Mouse (Mus musculus) limb, embryonic 13.5 days (tissue): ENCODE data around the gene Tril. TPM values are rescaled to one million over a fixed set of nuclear protein-coding genes. Genes with fewer than 3 reads are reported as not detected.

Experiments
- ATAC-seq: fragments of 200-750 bp; cut with Nextera tagmentation; 2 replicates; pipeline ENCODE4 v1.8.0; 2017; ENCODE audit warnings: low read depth, moderate number of reproducible peaks, moderate TSS enrichment; ENCODE audit not compliant: low FRiP score
- H3K27ac ChIP-seq: fragments of 300-500 bp; sonication (generic); 2 replicates; pipeline ENCODE4 v1.5.1; 2015; ENCODE audit warnings: inconsistent platforms, mild to moderate bottlenecking, moderate library complexity
- H3K27me3 ChIP-seq: fragments of 300-500 bp; sonication (generic); 2 replicates; pipeline ENCODE4 v1.6.1; 2015; ENCODE audit warnings: mild to moderate bottlenecking, inconsistent platforms
- H3K36me3 ChIP-seq: fragments of 300-500 bp; sonication (generic); 2 replicates; pipeline ENCODE4 v1.6.1; 2015; ENCODE audit warnings: inconsistent platforms, mild to moderate bottlenecking, moderate library complexity
- H3K4me1 ChIP-seq: fragments of 300-500 bp; sonication (generic); 2 replicates; pipeline ENCODE4 v1.6.1; 2015; ENCODE audit warnings: inconsistent platforms
- H3K4me2 ChIP-seq: fragments of 300-500 bp; sonication (generic); replicated peaks from 2 replicates; pipeline ENCODE4 v1.6.1; 2015; ENCODE audit warnings: inconsistent platforms, mild to moderate bottlenecking, moderate library complexity
- H3K4me3 ChIP-seq: fragments of 300-500 bp; sonication (generic); 2 replicates; pipeline ENCODE4 v1.5.1; 2015; ENCODE audit warnings: moderate library complexity, mild to moderate bottlenecking, inconsistent platforms
- H3K9ac ChIP-seq: fragments of 300-500 bp; sonication (generic); 2 replicates; pipeline ENCODE4 v1.6.1; 2015; ENCODE audit warnings: mild to moderate bottlenecking, inconsistent platforms
- H3K9me3 ChIP-seq: fragments of 300-500 bp; sonication (generic); 2 replicates; pipeline ENCODE4 v1.6.1; 2016; ENCODE audit warnings: inconsistent platforms
- WGBS: fragments of 180-500 bp; shearing (Covaris S2); methylation state at CpG from one replicate; pipeline ENCODE4 v1.1.7; 2015; 5-methylcytosine and 5-hydroxymethylcytosine counted together
- polyA plus RNA-seq: library from polyadenylated mRNA; unstranded; fragments of >200 nt; fragmentation: Nextera tagmentation; extraction: Ambion mirVana; gene quantifications from 2 replicates; pipeline ENCODE4 v1.2.1, GENCODE M21; 2015

Gene Tril
- polyA plus RNA-seq, 1 experiment from 2014 or later, result 104 TPM

DNA sequence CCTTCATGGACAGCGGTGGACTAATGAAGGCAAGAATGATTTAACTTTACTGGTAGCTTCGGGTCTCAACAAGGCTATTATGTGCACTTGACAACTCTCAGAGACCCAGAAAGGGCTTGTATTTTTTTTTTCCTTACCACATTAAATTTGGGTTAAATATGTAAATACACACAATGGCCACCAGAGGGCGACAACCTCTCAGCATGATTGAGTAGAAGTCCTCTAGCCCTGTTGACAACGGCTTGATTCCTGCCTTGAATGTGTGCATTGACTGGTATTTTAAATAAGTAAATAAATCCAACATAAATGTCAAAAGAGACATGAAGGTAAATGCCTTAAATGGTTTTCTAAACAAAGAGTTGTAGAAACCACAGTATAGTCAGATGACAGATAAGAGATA, 39.5 kb downstream of the Tril start:
- 9% methylated on average over 4 of the region's 4 CpGs for WGBS
- Histone ChIP-seq H3K4me2 (no peak overlapping the region), H3K27ac (no peak overlapping the region), H3K9ac (no peak overlapping the region), H3K4me1 (peaks cover 12% of the 10 kb centered on the region), H3K4me3 (no peak overlapping the region), H3K9me3 (no peaks in the 10 kb centered on the region), H3K36me3 (no peaks in the 10 kb centered on the region), H3K27me3 (no peaks in the 10 kb centered on the region)
- no peak for ATAC-seq

DNA sequence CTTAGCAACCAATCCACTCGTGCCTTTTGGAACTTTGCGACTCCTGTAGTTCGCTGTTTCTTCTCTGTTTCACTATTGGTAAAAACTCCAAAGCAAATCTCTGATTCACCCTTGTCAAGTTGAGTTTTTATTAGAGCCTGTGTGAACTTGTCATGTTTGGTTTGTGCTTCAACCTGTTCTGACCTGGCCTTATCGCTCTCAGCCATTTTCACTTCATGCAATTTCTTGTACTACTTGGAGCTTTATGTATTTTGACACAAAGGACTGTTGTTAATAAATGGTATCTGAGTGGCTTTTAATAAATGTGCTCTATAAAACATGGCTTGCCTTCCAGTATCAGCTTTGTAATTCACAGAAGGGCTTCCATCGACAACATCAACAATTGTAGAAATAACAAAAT, 40.6 kb downstream of the Tril start:
- Histone ChIP-seq H3K4me2 (no peak overlapping the region), H3K27me3 (no peaks in the 10 kb centered on the region), H3K27ac (no peak overlapping the region), H3K9ac (no peak overlapping the region), H3K9me3 (no peaks in the 10 kb centered on the region), H3K4me1 (peaks cover 12% of the 10 kb centered on the region), H3K36me3 (no peaks in the 10 kb centered on the region), H3K4me3 (no peak overlapping the region)
- no peak for ATAC-seq
- 75% methylated on average over 5 of the region's 5 CpGs for WGBS

- no peak overlapping the region for H3K4me3 ChIP-seq
- no peak overlapping the region for H3K9ac ChIP-seq
- no peaks in the 10 kb centered on the region for H3K27me3 ChIP-seq
- H3K9me3 ChIP-seq, result no peaks in the 10 kb centered on the region
- H3K27ac ChIP-seq, result no peak overlapping the region
- H3K36me3 ChIP-seq, result no peaks in the 10 kb centered on the region
- H3K4me1 ChIP-seq, result peaks cover 12% of the 10 kb centered on the region
- WGBS, result 71% methylated on average over 7 of the region's 7 CpGs
- H3K4me2 ChIP-seq, result no peak overlapping the region
- no peak for ATAC-seq
These were observed 41.1 kb downstream of the Tril start for GRCm38 (mm10) chr6:53779526-53779925.

DNA sequence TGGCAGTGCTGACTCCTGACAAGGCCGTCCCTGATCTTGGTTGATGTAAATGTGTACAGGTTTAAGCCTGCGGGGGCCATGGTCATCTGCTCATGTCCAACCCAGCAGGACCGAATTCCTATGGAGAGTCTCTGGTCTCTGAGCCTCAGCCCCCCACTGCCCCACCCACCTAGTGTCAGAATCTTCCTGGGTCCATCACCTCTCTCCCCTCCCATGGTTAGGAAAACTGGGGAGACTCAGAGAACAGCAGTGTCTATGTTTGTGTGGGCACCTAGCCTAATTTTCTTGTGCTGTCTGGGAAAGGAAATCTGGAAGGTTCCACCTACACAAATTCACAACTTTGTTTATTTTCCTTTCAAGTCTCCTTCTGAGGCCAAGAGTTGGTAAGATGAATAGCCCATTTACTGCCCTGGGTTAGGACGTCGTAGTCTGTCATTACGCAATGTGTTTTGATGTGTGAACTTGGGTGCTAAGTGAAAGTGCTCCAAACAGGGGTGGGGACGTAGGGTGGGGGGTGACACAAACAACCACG, 42.1 kb downstream of the Tril start:
- H3K4me1 ChIP-seq, result peaks cover 12% of the 10 kb centered on the region
- H3K27ac ChIP-seq, result no peak overlapping the region
- 52% methylated on average over 8 of the region's 8 CpGs for WGBS
- no peak for ATAC-seq
- H3K27me3 ChIP-seq, result no peaks in the 10 kb centered on the region
- H3K9ac ChIP-seq, result no peak overlapping the region
- no peaks in the 10 kb centered on the region for H3K9me3 ChIP-seq
- no peak overlapping the region for H3K4me2 ChIP-seq
- no peak overlapping the region for H3K4me3 ChIP-seq
- no peaks in the 10 kb centered on the region for H3K36me3 ChIP-seq

GRCm38 (mm10) chr6:53768275-53768674, 52.4 kb downstream of the Tril start:
- no peak overlapping the region for H3K27ac ChIP-seq
- ATAC-seq, result no peak
- no peaks in the 10 kb centered on the region for H3K9me3 ChIP-seq
- H3K36me3 ChIP-seq, result no peaks in the 10 kb centered on the region
- 90% methylated on average over 4 of the region's 4 CpGs for WGBS
- H3K4me2 ChIP-seq, result no peak overlapping the region
- no peak overlapping the region for H3K9ac ChIP-seq
- peaks cover 32% of the 10 kb centered on the region for H3K4me1 ChIP-seq
- H3K4me3 ChIP-seq, result no peak overlapping the region
- no peaks in the 10 kb centered on the region for H3K27me3 ChIP-seq

DNA sequence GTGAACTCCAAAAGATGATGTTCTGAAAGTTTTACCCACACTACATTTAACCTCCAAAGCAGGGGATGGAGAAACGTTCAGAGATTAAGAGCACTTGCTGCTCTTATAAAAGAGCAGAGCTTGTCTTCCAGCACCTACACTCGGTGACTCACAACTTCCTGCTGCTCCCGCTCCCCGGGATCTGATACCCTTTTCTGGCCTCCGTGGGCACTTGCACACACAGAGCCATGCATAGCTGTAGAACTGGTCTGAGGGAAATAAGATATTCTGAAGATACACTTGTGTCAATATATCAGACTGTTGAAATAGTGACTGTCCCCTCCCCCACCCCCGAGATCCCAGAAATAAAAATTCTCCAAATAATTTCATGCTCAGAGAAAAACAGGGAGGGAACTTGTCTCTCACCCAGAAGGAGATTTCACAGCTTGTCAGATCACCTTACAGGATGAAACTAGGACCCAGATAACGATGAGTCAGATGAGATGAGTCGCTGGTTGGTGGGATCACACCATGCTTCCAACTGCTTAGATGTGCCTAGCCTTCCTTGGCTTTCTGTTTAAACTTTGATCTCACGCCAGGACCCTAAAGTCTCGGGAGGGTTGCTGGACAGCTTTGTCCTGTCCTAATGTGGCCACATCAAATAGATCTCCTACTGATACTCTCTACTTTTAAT, 54.3 kb downstream of the Tril start:
- no peak for ATAC-seq
- H3K4me2 ChIP-seq, result no peak overlapping the region
- H3K9ac ChIP-seq, result no peak overlapping the region
- no peaks in the 10 kb centered on the region for H3K36me3 ChIP-seq
- WGBS, result 37% methylated on average over 10 of the region's 10 CpGs
- no peaks in the 10 kb centered on the region for H3K9me3 ChIP-seq
- peaks cover 51% of the 10 kb centered on the region for H3K4me1 ChIP-seq
- no peaks in the 10 kb centered on the region for H3K27me3 ChIP-seq
- no peak overlapping the region for H3K4me3 ChIP-seq
- peak overlapping the region; percentile 73 for H3K27ac ChIP-seq

DNA sequence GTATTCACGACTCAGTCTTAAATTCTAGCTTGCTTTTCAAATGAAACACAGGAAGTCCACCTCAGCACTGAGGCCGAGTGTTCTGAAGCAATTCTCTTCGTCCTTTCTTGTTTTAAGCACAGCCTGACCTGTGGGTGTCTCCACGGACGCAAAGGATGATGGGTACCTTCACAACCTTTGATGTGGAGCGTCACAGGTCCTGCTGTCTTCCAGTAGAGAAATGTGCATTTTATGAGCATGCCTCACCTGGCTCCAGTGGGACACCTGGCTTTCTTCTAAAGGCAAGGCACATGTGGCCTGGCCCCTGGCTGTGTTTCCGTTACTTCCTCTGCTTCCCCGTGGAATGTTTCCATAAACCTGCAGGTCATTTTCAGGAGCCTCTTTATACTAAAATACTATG, 54.9 kb downstream of the Tril start:
- Histone ChIP-seq H3K4me1 (peaks cover 57% of the 10 kb centered on the region), H3K27me3 (no peaks in the 10 kb centered on the region), H3K27ac (peak overlapping the region; percentile 73), H3K4me3 (no peak overlapping the region), H3K9ac (no peak overlapping the region), H3K9me3 (no peaks in the 10 kb centered on the region), H3K4me2 (peak overlapping the region; percentile 16; the same call in 1 of the 2 replicates), H3K36me3 (no peaks in the 10 kb centered on the region)
- ATAC-seq, result no peak; the same call in 1 of the 2 replicates
- 20% methylated on average over 8 of the region's 8 CpGs for WGBS

Other genes starting within 250 kb of the Tril start
- gene Cpvl, start 157.8 kb upstream of the Tril start, polyA plus RNA-seq, result 0.63 and 0.88 TPM in 2 replicates
- 11.9 and 12.4 TPM in 2 replicates for gene Chn2, start 218.7 kb upstream of the Tril start, polyA plus RNA-seq